Mouse (Mus musculus) lung, adult 2 months (tissue): Measurements from ENCODE around the gene Plscr5.

ENCODE experiments used
- CTCF ChIP-seq: fragments of 200-500 bp; IDR thresholded peaks from 2 replicates; pipeline ENCODE4 v1.5.1; 2011; ENCODE audit warnings: mild to moderate bottlenecking, low read length, control low read depth; ENCODE audit not compliant: insufficient read depth
- POLR2A ChIP-seq: fragments of 200-500 bp; IDR thresholded peaks from 2 replicates; pipeline ENCODE4 v1.6.1; 2011; ENCODE audit warnings: low read depth, mild to moderate bottlenecking, control low read depth, low read length, borderline replicate concordance; ENCODE audit errors: extremely low read depth

DNA sequence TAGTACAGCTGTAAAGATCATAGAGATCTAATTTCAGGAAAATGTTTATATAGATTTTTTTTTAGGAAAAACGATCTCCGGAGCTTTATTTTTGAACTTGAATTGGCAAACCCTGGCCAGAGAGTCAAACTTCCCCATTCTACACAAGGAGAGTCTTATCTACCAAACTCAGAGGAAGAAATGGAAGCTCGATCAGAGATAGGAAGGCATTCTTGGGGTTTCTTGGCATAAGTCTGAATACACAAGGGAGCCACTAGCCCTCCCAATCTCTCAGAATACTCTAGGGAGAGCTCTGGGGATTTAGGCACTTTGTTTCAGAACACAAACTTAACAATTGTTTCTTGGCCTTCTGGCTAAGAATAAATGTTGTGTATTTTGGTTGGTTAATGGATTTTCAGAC is 27.4 kb downstream of the Plscr5 start:
- TF ChIP-seq CTCF: no peak
- no peak for TF ChIP-seq POLR2A
